Mouse (Mus musculus): ENCODE data around the gene Kremen1.
A peak's percentile ranks its signal among the peaks of the same experiment; 100 is the strongest.

Gene Kremen1

GRCm38 (mm10) chr11:5167311-5167710 is 94.0 kb downstream of the Kremen1 start:
- DNase-seq = no peak

- peak; percentile 89 to 90 for DNase-seq
Observed at GRCm38 (mm10) chr11:5165471-5165916, 95.9 kb downstream of the Kremen1 start.

GRCm38 (mm10) chr11:5164310-5164709 is 97.0 kb downstream of the Kremen1 start:
- no peak for DNase-seq

GRCm38 (mm10) chr11:5163421-5163820 is 97.9 kb downstream of the Kremen1 start:
- no peak for DNase-seq

GRCm38 (mm10) chr11:5160722-5161485 is 100.5 kb downstream of the Kremen1 start:
- peak; percentile 46 to 65 for DNase-seq

- no peak for DNase-seq
Observed at GRCm38 (mm10) chr11:5158056-5158455, 103.3 kb downstream of the Kremen1 start.

GRCm38 (mm10) chr11:5154961-5155805 is 106.2 kb downstream of the Kremen1 start:
- peak; percentile 65 to 70 for DNase-seq

- DNase-seq = peak in 1 of 2 experiments; percentile 55
Observed at GRCm38 (mm10) chr11:5151680-5152337, 109.5 kb downstream of the Kremen1 start, which contains the start of gene Emid1. Gene Emid1, minus strand, starts transcription at chr11:5152257.

GRCm38 (mm10) chr11:5151247-5151630 is 110.1 kb downstream of the Kremen1 start:
- DNase-seq = no peak

GRCm38 (mm10) chr11:5150416-5151246 is 110.7 kb downstream of the Kremen1 start:
- no peak for DNase-seq

- no peak for DNase-seq
Observed at GRCm38 (mm10) chr11:5149955-5150354, 111.4 kb downstream of the Kremen1 start.

GRCm38 (mm10) chr11:5149249-5149648 is 112.1 kb downstream of the Kremen1 start:
- no peak for DNase-seq

GRCm38 (mm10) chr11:5145600-5145999 is 115.8 kb downstream of the Kremen1 start:
- DNase-seq = no peak

GRCm38 (mm10) chr11:5141965-5142364 is 119.4 kb downstream of the Kremen1 start:
- no peak for DNase-seq

Measured in cerebellum, postnatal 25 days (tissue).